Mouse (Mus musculus) midbrain, embryonic 12.5 days (tissue): Measurements from ENCODE around the gene Pax3. TPM values are rescaled to one million over a fixed set of nuclear protein-coding genes. Genes with fewer than 3 reads are reported as not detected.

Experiments
- ATAC-seq: fragments of 200-750 bp; cut with Nextera tagmentation; 2 replicates; pipeline ENCODE4 v1.8.0; 2017; ENCODE audit warnings: low read depth, moderate TSS enrichment, moderate library complexity; ENCODE audit not compliant: low FRiP score
- H3K27ac ChIP-seq: fragments of 300-500 bp; sonication (generic); replicated peaks from 2 replicates; pipeline ENCODE4 v1.5.1; 2016; ENCODE audit warnings: mild to moderate bottlenecking
- H3K27me3 ChIP-seq: fragments of 300-500 bp; sonication (generic); 2 replicates; pipeline ENCODE4 v1.6.1; 2016; ENCODE audit warnings: mild to moderate bottlenecking
- H3K36me3 ChIP-seq: fragments of 300-500 bp; sonication (generic); 2 replicates; pipeline ENCODE4 v1.6.1; 2016
- H3K4me1 ChIP-seq: fragments of 300-500 bp; sonication (generic); 2 replicates; pipeline ENCODE4 v1.6.1; 2016
- H3K4me2 ChIP-seq: fragments of 300-500 bp; sonication (generic); replicated peaks from 2 replicates; pipeline ENCODE4 v1.6.1; 2016; ENCODE audit warnings: mild to moderate bottlenecking, moderate library complexity
- H3K4me3 ChIP-seq: fragments of 300-500 bp; sonication (generic); 2 replicates; pipeline ENCODE4 v1.5.1; 2016; ENCODE audit warnings: mild to moderate bottlenecking
- H3K9ac ChIP-seq: fragments of 300-500 bp; sonication (generic); replicated peaks from 2 replicates; pipeline ENCODE4 v1.6.1; 2016; ENCODE audit warnings: mild to moderate bottlenecking, moderate library complexity
- H3K9me3 ChIP-seq: fragments of 300-500 bp; sonication (generic); 2 replicates; pipeline ENCODE4 v1.6.1; 2016; ENCODE audit warnings: mild to moderate bottlenecking
- WGBS: fragments of 180-500 bp; shearing (Covaris S2); methylation state at CpG from one replicate; pipeline ENCODE4 v1.1.7; 2016; 5-methylcytosine and 5-hydroxymethylcytosine counted together
- polyA plus RNA-seq: library from polyadenylated mRNA; unstranded; fragments of >200 nt; fragmentation: Nextera tagmentation; extraction: Ambion mirVana; gene quantifications from 2 replicates; pipeline ENCODE4 v1.2.1, GENCODE M21; 2016

The Pax3 gene
- polyA plus RNA-seq, 1 experiment from 2014 or later: 61.9 TPM

DNA sequence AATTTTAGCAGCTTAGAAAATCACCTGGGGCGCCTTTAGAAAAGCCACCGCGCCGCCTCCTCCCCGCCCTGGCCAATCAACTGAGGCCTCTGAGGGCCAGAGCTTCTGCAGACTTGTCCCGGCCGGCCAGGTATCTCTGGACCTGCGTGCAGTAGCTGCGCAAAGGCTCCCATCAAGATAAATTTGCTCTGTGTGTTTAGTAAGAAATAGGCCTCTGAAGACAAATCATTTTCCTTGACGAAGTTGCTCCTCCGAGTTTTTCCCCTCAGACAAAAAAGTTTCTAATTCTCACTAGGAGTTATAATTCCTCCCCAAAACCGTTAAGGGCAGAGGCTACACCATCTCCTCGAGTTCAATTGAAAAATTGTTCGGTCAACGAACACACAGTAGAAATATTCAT is 13.6 kb upstream of the Pax3 start:
- 1% methylated on average over 15 of the region's 15 CpGs for WGBS
- H3K4me2 ChIP-seq: peak overlapping the region; percentile 30
- H3K4me3 ChIP-seq: no peak overlapping the region
- H3K27me3 ChIP-seq: peaks cover 94% of the 10 kb centered on the region
- no peak for ATAC-seq
- H3K36me3 ChIP-seq: no peaks in the 10 kb centered on the region
- no peak overlapping the region for H3K9ac ChIP-seq
- no peaks in the 10 kb centered on the region for H3K9me3 ChIP-seq
- H3K27ac ChIP-seq: no peak overlapping the region
- no peaks in the 10 kb centered on the region for H3K4me1 ChIP-seq

DNA sequence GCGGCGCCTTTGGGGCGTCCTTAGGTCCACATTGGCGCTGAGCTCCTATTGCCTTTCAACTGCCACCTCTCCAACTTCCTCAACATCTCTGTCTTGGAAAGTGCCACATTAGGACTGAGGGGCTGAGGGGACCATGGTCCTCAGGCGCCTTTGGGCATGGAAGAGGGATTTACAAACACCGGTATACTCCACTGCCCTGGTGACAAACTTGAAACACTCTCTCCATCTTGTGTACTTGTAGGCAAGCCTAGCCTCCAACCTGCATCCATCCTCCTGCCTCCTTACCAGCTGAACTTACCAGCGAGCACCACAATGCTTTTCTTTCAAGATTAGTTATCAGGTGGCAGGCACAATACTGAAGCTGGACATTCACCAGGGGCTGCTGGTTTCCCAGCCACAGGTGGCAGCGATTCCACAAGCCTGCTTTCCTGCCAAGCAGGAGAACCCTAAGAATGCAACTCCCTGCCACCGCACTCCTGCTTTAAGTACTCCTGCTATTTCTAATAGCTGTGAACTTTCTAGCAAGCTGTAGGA is 11.4 kb upstream of the Pax3 start:
- Histone ChIP-seq H3K36me3 (no peaks in the 10 kb centered on the region), H3K4me3 (no peak overlapping the region), H3K9me3 (no peaks in the 10 kb centered on the region), H3K27me3 (peaks cover 97% of the 10 kb centered on the region), H3K9ac (no peak overlapping the region), H3K4me2 (no peak overlapping the region), H3K27ac (no peak overlapping the region), H3K4me1 (peaks cover 7% of the 10 kb centered on the region)
- no peak for ATAC-seq
- WGBS: 11% methylated on average over 9 of the region's 9 CpGs

DNA sequence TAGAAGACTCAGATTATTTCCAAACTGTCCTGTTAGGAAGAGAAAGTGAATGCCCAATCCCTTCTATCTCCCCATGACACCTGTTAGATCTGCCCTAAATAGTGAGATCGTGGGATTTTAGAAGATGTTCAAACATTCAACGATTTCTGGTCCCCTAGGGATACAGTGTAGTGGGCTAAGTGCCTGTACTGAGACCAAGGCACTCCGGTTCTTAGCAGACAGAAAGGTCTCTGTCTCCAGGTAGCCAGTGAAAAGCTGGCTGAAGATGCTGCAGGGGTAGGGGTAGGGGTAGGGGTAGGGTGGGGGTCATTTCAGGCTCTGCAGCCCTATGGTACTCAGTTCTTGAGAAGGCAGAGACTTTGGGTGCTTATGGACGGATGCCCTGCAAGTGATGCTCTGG is 7.4 kb upstream of the Pax3 start:
- Histone ChIP-seq H3K27me3 (peaks cover 93% of the 10 kb centered on the region), H3K36me3 (no peaks in the 10 kb centered on the region), H3K9ac (no peak overlapping the region), H3K27ac (no peak overlapping the region), H3K4me1 (peaks cover 9% of the 10 kb centered on the region), H3K4me3 (peak overlapping the region; percentile 37; the same call in 1 of the 2 replicates), H3K9me3 (no peaks in the 10 kb centered on the region), H3K4me2 (peak overlapping the region; percentile 59)
- ATAC-seq: no peak
- 27% methylated on average over 4 of the region's 4 CpGs for whole genome bisulfite sequencing

DNA sequence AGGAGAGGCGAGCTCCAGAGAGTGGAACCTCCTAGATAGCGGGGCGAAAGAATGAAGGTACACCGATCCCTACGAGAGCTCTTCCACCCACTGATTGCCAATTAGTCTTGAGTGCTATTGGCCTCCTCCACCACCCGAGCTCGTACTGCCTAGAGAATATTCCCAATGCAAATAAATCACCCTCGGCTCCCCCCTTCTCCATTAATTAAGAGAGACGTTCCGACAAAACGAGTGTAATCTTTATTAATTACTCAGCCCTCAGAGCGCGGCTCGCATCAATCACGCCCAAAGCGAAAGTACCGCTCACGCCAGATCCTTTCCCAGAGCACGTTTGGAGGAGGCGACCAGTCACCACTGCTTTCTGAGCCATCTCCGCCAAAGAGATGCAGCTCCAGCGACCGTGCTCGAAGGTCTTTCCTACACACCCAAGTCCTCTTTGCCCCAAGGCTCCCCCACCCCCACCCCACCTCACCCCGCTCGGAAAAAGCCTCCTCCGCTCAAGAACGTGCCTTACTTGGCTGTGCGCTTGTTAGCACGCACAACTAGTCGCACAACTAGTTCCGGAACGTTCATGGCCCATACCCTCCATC is 6.8 kb upstream of the Pax3 start:
- Histone ChIP-seq H3K36me3 (no peaks in the 10 kb centered on the region), H3K4me3 (peak overlapping the region; percentile 37), H3K27ac (peak overlapping the region; percentile 35; the same call in 1 of the 2 replicates), H3K9me3 (no peaks in the 10 kb centered on the region), H3K4me1 (peaks cover 9% of the 10 kb centered on the region), H3K4me2 (peak overlapping the region; percentile 59), H3K27me3 (peaks cover 93% of the 10 kb centered on the region), H3K9ac (peak overlapping the region; percentile 59)
- peak; percentile 18 for ATAC-seq
- WGBS: 1% methylated on average over 32 of the region's 33 CpGs

DNA sequence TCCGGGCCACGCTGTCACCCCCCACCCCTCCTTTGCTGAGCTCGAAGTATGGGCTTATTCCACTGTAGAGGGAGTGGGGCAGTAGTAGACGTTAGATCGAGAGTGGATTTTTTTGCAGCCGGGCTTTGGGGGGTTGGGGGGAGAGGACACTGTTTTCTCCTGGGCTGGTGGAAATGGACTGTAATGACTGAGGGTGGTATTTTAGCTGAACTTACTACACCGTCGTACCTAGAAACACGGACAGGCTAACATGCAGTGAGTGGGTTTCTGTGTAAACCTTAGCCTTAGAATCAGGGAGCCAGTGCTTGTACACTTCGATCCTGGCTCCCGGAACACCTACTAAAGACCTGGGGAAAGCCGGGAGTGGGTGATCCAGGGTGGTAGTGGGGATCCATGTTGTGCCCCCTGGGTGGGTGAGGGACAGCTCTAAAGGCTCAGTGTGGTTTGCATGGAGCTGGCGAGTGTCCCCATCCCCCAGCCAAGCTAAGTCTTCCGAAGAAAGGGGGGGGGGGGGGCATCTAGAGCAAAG is 6.2 kb upstream of the Pax3 start:
- H3K9ac ChIP-seq: peak overlapping the region; percentile 59
- peak overlapping the region; percentile 37 for H3K4me3 ChIP-seq
- H3K27me3 ChIP-seq: peaks cover 93% of the 10 kb centered on the region
- no peaks in the 10 kb centered on the region for H3K9me3 ChIP-seq
- WGBS: 1% methylated on average over 14 of the region's 14 CpGs
- H3K27ac ChIP-seq: peak overlapping the region; percentile 35; the same call in 1 of the 2 replicates
- no peaks in the 10 kb centered on the region for H3K36me3 ChIP-seq
- H3K4me2 ChIP-seq: peak overlapping the region; percentile 59
- H3K4me1 ChIP-seq: peaks cover 13% of the 10 kb centered on the region
- ATAC-seq: peak; percentile 47

DNA sequence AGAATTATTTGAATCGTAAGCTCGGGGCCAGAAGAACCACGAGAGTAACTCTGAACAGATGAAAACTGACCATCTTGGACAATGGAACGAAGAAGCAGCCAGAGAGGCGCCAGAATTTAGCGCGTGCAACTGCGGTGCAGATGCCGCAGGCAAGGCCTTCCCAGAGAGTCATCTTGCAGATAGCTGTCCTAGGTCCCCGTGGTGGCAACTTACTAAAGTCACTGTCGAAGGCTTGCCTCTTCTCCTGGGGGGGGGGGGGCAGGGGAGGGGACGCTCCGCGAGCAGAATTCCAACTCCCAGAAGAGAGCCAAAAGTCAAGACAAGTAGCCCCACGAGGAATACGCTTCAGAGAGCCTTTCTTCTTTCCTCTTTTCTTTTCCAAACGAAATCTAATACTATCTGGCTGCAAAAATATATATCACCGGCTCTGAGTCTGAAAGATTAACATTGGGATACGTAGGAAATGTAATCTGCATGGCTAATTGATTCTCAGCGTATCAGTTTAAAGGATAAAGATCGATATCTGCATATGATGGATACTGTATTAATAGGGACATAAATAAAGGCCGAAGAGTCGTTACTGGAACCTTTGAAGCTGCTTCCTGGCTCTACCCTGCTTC is 5.6 kb upstream of the Pax3 start:
- Histone ChIP-seq H3K4me3 (peak overlapping the region; percentile 37), H3K27me3 (peaks cover 93% of the 10 kb centered on the region), H3K4me2 (peak overlapping the region; percentile 59), H3K9me3 (no peaks in the 10 kb centered on the region), H3K9ac (peak overlapping the region; percentile 59), H3K27ac (peak overlapping the region; percentile 36; the same call in 1 of the 2 replicates), H3K36me3 (no peaks in the 10 kb centered on the region), H3K4me1 (peaks cover 15% of the 10 kb centered on the region)
- no peak for ATAC-seq
- WGBS: under 1% methylated on average over 23 of the region's 23 CpGs

DNA sequence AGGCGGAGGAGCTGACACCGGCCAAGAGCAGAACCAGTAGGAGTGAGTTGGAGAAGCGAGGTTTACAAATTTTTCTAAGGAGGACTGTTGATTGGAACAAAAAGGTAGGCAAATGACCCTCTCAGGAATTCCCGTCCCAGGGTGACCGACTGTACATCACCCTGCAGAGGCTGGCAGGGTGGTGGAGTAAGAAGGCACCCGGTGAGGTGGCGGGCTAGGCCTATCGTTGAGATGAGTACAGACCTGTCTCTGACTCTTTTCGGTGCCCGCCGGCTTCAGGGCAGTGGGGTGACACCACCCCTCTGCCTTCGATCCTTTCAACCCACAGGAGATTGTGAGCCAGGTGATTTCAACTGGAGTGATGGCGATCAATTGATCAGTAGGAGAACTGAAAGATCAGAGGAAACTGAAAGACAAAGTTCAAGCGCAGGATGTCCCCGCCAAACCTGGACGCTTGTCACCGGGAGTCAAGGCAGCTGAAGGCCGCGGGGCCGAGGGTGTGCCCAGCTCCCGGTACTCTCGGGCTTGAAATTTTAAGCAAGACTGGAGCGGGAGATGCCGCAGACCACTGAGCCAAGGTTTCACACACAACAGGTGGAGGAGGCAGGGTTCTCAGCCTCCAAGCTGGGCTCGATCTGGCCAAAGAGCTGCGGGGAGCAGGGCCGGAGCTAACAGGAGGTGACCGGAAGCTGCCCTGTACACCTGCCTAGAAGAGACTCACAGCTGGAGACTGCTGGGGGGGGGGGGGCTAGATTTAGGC is 4.5 kb upstream of the Pax3 start:
- WGBS: under 1% methylated on average over 28 of the region's 28 CpGs
- Histone ChIP-seq H3K36me3 (no peaks in the 10 kb centered on the region), H3K4me2 (peak overlapping the region; percentile 72), H3K9ac (peak overlapping the region; percentile 52), H3K27me3 (peaks cover 93% of the 10 kb centered on the region), H3K4me1 (peaks cover 24% of the 10 kb centered on the region), H3K9me3 (no peaks in the 10 kb centered on the region), H3K27ac (peak overlapping the region; percentile 68), H3K4me3 (peak overlapping the region; percentile 39)
- no peak for ATAC-seq

DNA sequence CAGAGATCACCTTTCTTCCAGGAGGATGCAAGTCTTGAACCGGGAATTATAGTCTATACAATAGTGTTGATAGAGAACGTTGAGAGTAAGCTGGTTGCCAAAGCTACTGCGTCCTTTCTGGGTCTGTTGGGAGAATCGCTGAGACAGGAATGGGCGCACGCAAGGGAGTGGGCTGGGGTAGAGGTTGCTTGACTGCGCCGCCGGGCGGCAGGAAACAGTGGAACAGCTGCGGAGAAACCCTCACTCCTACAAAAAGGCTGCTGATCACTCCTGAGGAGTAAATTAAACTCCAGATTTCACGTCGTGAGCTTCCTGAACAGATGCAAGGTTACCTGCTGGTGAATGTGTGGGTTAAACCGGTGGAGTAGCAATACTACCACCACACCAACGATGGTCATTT is 3.3 kb upstream of the Pax3 start:
- peak overlapping the region; percentile 44 for H3K27ac ChIP-seq
- WGBS: under 1% methylated on average over 15 of the region's 15 CpGs
- H3K4me3 ChIP-seq: peak overlapping the region; percentile 19; the same call in 1 of the 2 replicates
- no peaks in the 10 kb centered on the region for H3K9me3 ChIP-seq
- ATAC-seq: no peak
- peaks cover 93% of the 10 kb centered on the region for H3K27me3 ChIP-seq
- peak overlapping the region; percentile 32; the same call in 1 of the 2 replicates for H3K9ac ChIP-seq
- H3K36me3 ChIP-seq: no peaks in the 10 kb centered on the region
- H3K4me1 ChIP-seq: peaks cover 26% of the 10 kb centered on the region
- H3K4me2 ChIP-seq: peak overlapping the region; percentile 72

DNA sequence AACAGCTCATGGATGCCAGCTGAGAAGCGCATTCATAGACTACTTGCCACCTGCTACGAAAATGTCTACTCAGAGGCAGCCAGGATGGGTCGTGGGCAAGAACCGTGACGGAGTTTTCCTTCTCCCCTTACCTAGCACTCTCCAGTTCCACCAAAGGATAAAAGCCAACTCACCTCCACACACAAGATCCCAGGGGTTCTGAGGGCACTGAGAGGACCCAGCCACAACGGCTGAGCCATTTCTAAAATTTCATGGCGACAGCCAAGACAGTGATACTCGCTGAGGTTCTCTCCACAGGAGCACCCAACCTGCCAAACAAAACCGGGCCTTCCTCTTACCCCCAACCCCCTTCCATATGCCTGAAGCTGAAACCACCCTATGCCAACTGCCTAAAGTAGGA is 2.3 kb upstream of the Pax3 start:
- H3K4me1 ChIP-seq: peaks cover 26% of the 10 kb centered on the region
- H3K36me3 ChIP-seq: no peaks in the 10 kb centered on the region
- 4% methylated on average over 9 of the region's 9 CpGs for WGBS
- peak overlapping the region; percentile 67 for H3K4me3 ChIP-seq
- peaks cover 92% of the 10 kb centered on the region for H3K27me3 ChIP-seq
- peak overlapping the region; percentile 72 for H3K4me2 ChIP-seq
- ATAC-seq: no peak
- H3K9ac ChIP-seq: peak overlapping the region; percentile 37; the same call in 1 of the 2 replicates
- H3K27ac ChIP-seq: peak overlapping the region; percentile 92
- H3K9me3 ChIP-seq: no peaks in the 10 kb centered on the region

DNA sequence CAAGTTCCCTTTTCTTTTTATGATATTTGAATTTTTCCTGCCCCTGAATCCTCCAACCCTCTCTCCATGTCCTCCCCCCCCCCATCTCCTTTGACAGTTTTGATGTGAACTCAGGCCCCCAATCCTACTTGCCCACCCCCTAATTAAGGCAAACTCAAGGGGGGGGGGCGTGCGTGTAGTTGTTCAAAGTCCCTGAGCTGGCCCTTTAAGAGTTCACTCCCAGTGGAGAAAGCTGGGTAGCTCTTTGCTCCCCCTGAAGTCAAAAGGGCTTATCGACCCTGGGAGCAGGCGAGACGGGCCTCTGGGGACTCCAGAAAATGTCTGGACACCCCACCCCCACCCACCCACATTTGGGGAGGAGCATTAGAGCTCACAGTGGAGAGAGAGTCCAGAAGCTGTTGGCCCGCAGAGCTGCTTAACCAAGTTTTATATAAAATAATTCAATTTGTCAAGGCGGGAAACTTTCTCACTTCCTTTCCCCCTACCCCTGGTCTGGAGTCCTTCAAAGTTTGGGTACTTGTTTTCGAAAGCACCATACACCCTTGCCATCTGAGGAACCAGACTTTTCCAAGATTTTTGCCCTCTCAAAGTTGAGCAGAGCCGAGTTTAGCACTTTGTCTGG is 1.5 kb upstream of the Pax3 start:
- peak; percentile 52 for ATAC-seq
- peaks cover 89% of the 10 kb centered on the region for H3K27me3 ChIP-seq
- WGBS: 1% methylated on average over 9 of the region's 9 CpGs
- peaks cover 20% of the 10 kb centered on the region for H3K4me1 ChIP-seq
- H3K27ac ChIP-seq: peak overlapping the region; percentile 92
- H3K4me2 ChIP-seq: peak overlapping the region; percentile 72
- no peaks in the 10 kb centered on the region for H3K9me3 ChIP-seq
- no peaks in the 10 kb centered on the region for H3K36me3 ChIP-seq
- peak overlapping the region; percentile 67 for H3K4me3 ChIP-seq
- H3K9ac ChIP-seq: peak overlapping the region; percentile 37
